Mouse (Mus musculus) liver, embryonic 14.5 days (tissue): ENCODE results near the gene Aox3. TPM values are rescaled to one million over a fixed set of nuclear protein-coding genes. Genes with fewer than 3 reads are reported as not detected.

Source experiments
- ATAC-seq: fragments of 200-750 bp; cut with Nextera tagmentation; 2 replicates; pipeline ENCODE4 v1.8.0; 2017; ENCODE audit warnings: moderate number of reproducible peaks, mild to moderate bottlenecking, moderate library complexity; ENCODE audit not compliant: insufficient read depth
- DNase-seq, 3 experiments: peaks; one replicate each; pipeline ENCODE4 v3.0.0-alpha.2; 2012 to 2013; ENCODE audit warnings: low read depth in 3 of 3, low spot score in 3 of 3
- H3K27ac ChIP-seq: fragments of 300-500 bp; sonication (generic); 2 replicates; pipeline ENCODE4 v1.5.1; 2014; ENCODE audit warnings: moderate library complexity, mild to moderate bottlenecking, control low read depth, inconsistent platforms
- H3K27me3 ChIP-seq: fragments of 300-500 bp; sonication (generic); 2 replicates; pipeline ENCODE4 v1.6.1; 2014; ENCODE audit warnings: mild to moderate bottlenecking, low read length, moderate library complexity; ENCODE audit not compliant: control insufficient read depth, insufficient read depth
- H3K36me3 ChIP-seq: fragments of 300-500 bp; sonication (generic); replicated peaks from 2 replicates; pipeline ENCODE4 v1.6.1; 2014; ENCODE audit warnings: low read depth; ENCODE audit not compliant: control insufficient read depth, insufficient read depth
- H3K4me1 ChIP-seq, 2 experiments: fragments of 200-500 bp in 1 of 2; fragments of 300-500 bp in 1 of 2; sonication (generic) in 1 of 2; replicated peaks; 2 replicates each; pipeline ENCODE4 v1.6.1; 2012 to 2014; ENCODE audit warnings: antibody characterized with exemption in 1 of 2, inconsistent platforms in 1 of 2, low read length in 1 of 2; ENCODE audit not compliant: control insufficient read depth in 2 of 2, insufficient read depth in 2 of 2
- H3K4me2 ChIP-seq: fragments of 300-500 bp; sonication (generic); 2 replicates; pipeline ENCODE4 v1.6.1; 2014; ENCODE audit warnings: low read depth, mild to moderate bottlenecking, control low read depth, moderate library complexity
- H3K4me3 ChIP-seq, 2 experiments: fragments of 200-500 bp in 1 of 2; fragments of 300-500 bp in 1 of 2; sonication (generic) in 1 of 2; 2 replicates each; pipeline ENCODE4 v1.5.1; 2012 to 2014; ENCODE audit warnings: low read depth in 2 of 2, low read length in 2 of 2, mild to moderate bottlenecking in 2 of 2, control low read depth in 1 of 2, inconsistent platforms in 1 of 2, moderate library complexity in 1 of 2; ENCODE audit not compliant: insufficient read depth in 1 of 2
- H3K9ac ChIP-seq: fragments of 300-500 bp; sonication (generic); replicated peaks from 2 replicates; pipeline ENCODE4 v1.6.1; 2014; ENCODE audit warnings: mild to moderate bottlenecking, control low read depth, moderate library complexity
- H3K9me3 ChIP-seq: fragments of 300-500 bp; sonication (generic); 2 replicates; pipeline ENCODE4 v1.6.1; 2016; ENCODE audit warnings: low read length, mixed read lengths; ENCODE audit not compliant: control insufficient read depth
- CTCF ChIP-seq: IDR thresholded peaks from 2 replicates; pipeline ENCODE4 v1.5.1; 2016; ENCODE audit warnings: antibody characterized with exemption, low read depth, control low read depth
- EP300 ChIP-seq: IDR thresholded peaks from 2 replicates; pipeline ENCODE4 v1.6.1; 2016; ENCODE audit warnings: antibody characterized with exemption, low read depth
- WGBS: fragments of 180-500 bp; shearing (Covaris S2); extraction: QIAGEN DNeasy Blood & Tissue Kit; methylation state at CpG from one replicate; pipeline ENCODE4 v1.1.7; 2014; ENCODE audit not compliant: insufficient replicate concordance; 5-methylcytosine and 5-hydroxymethylcytosine counted together
- polyA plus RNA-seq, 2 experiments: library from polyadenylated mRNA; depleted of rRNA in 1 of 2; stranded (reverse) in 1 of 2; unstranded in 1 of 2; fragments of >200 nt; fragmentation: Nextera tagmentation in 1 of 2; extraction: Ambion mirVana in 1 of 2; gene quantifications; 2 replicates each; pipeline versions ENCODE4 v1.2.1 to v1.2.3; 2012 to 2014

The Aox3 gene
- polyA plus RNA-seq, 2 experiments = 0.09 to 0.20 TPM

- H3K9me3 ChIP-seq = no peaks in the 10 kb centered on the region
- no peak for DNase-seq
- no peaks in the 10 kb centered on the region for H3K4me1 ChIP-seq
- no peak overlapping the region for H3K9ac ChIP-seq
- 51% methylated on average over 3 of the region's 3 CpGs for WGBS
- no peaks in the 10 kb centered on the region for H3K27me3 ChIP-seq
- no peaks in the 10 kb centered on the region for H3K36me3 ChIP-seq
- H3K27ac ChIP-seq = no peak overlapping the region
- no peak overlapping the region for H3K4me3 ChIP-seq
- no peak overlapping the region for H3K4me2 ChIP-seq
- TF ChIP-seq CTCF = no peak
- no peak for TF ChIP-seq EP300
- ATAC-seq = no peak
Measured at GRCm38 (mm10) chr1:58118231-58118630, 5.3 kb downstream of the Aox3 start.

- H3K4me3 ChIP-seq = no peak overlapping the region
- TF ChIP-seq CTCF (no peak), EP300 (no peak)
- no peaks in the 10 kb centered on the region for H3K4me1 ChIP-seq
- H3K27me3 ChIP-seq = no peaks in the 10 kb centered on the region
- H3K9me3 ChIP-seq = no peaks in the 10 kb centered on the region
- WGBS = 75% methylated on average over 8 of the region's 8 CpGs
- no peaks in the 10 kb centered on the region for H3K36me3 ChIP-seq
- H3K27ac ChIP-seq = no peak overlapping the region
- no peak for ATAC-seq
- no peak for DNase-seq
- H3K9ac ChIP-seq = no peak overlapping the region
- H3K4me2 ChIP-seq = no peak overlapping the region
Measured at GRCm38 (mm10) chr1:58124901-58125300, 12.0 kb downstream of the Aox3 start.

GRCm38 (mm10) chr1:58137891-58138290 lies 25.0 kb downstream of the Aox3 start:
- Histone ChIP-seq H3K4me3 (no peak overlapping the region), H3K9ac (no peak overlapping the region), H3K36me3 (no peaks in the 10 kb centered on the region), H3K27me3 (no peaks in the 10 kb centered on the region), H3K4me2 (no peak overlapping the region), H3K9me3 (no peaks in the 10 kb centered on the region), H3K27ac (no peak overlapping the region), H3K4me1 (no peaks in the 10 kb centered on the region)
- no peak for ATAC-seq
- no peak for DNase-seq
- TF ChIP-seq EP300 (no peak), CTCF (no peak)

GRCm38 (mm10) chr1:58138986-58139385 lies 26.1 kb downstream of the Aox3 start:
- no peaks in the 10 kb centered on the region; a peak in 1 of 4 replicates for H3K4me1 ChIP-seq
- no peak overlapping the region for H3K4me3 ChIP-seq
- no peak for ATAC-seq
- no peaks in the 10 kb centered on the region for H3K36me3 ChIP-seq
- no peak overlapping the region for H3K27ac ChIP-seq
- WGBS = 72% methylated on average over 9 of the region's 9 CpGs
- TF ChIP-seq EP300 (no peak), CTCF (peak; percentile 47)
- no peak overlapping the region for H3K4me2 ChIP-seq
- no peak overlapping the region for H3K9ac ChIP-seq
- H3K27me3 ChIP-seq = no peaks in the 10 kb centered on the region
- H3K9me3 ChIP-seq = no peaks in the 10 kb centered on the region
- DNase-seq = no peak

- no peak overlapping the region for H3K9ac ChIP-seq
- H3K9me3 ChIP-seq = no peaks in the 10 kb centered on the region
- no peaks in the 10 kb centered on the region; a peak in 1 of 4 replicates for H3K4me1 ChIP-seq
- no peak overlapping the region for H3K4me3 ChIP-seq
- DNase-seq (no peak), ATAC-seq (no peak)
- no peaks in the 10 kb centered on the region for H3K27me3 ChIP-seq
- WGBS = 62% methylated on average over 5 of the region's 5 CpGs
- no peaks in the 10 kb centered on the region for H3K36me3 ChIP-seq
- H3K27ac ChIP-seq = no peak overlapping the region
- no peak overlapping the region for H3K4me2 ChIP-seq
- TF ChIP-seq EP300 = no peak
- 0 out of 2 replicates have a peak, but pooled peaks have one; percentile 4 for TF ChIP-seq CTCF
Measured at GRCm38 (mm10) chr1:58140607-58141006, 27.7 kb downstream of the Aox3 start.
